ENCODE assay signal across 8 mouse cellular contexts in genomic region chr12:72407721-72408110, GRCm38 (mm10). TPM values are rescaled to one million over a fixed set of nuclear protein-coding genes. Genes with fewer than 3 reads are reported as not detected.
DNase-seq lines count a peak whose midpoint lies in the region; ATAC-seq and TF ChIP-seq lines count a peak whose summit lies in the region.

No protein-coding gene starts in this region.

- no peaks in the 10 kb centered on the region for H3K36me3 ChIP-seq in forebrain, postnatal 0 days (ENCODE audit: insufficient read depth)
- H3K36me3 ChIP-seq in liver, postnatal 0 days (replicated peaks; ENCODE audit: insufficient read depth, low read length), result no peaks in the 10 kb centered on the region

- H3K9me3 ChIP-seq in forebrain, postnatal 0 days (ENCODE audit: low read length), result no peaks in the 10 kb centered on the region
- H3K9me3 ChIP-seq in liver, postnatal 0 days (ENCODE audit: low read length), result no peaks in the 10 kb centered on the region

- TF ChIP-seq EP300 in liver, postnatal 0 days (IDR thresholded peaks at IDR 0.05; ENCODE audit: low read depth), result no peak

- H3K4me3 ChIP-seq in brown adipose tissue, adult 24 weeks (ENCODE audit: insufficient read depth, low read depth, low read length), result peak overlapping the region; percentile 45
- H3K4me3 ChIP-seq in forebrain, postnatal 0 days (ENCODE audit: low read depth, low read length), result peak overlapping the region; percentile 89
- H3K4me3 ChIP-seq in liver, postnatal 0 days (ENCODE audit: low read depth, low read length), result peak overlapping the region; percentile 47

- peak overlapping the region; percentile 75 for H3K4me2 ChIP-seq in forebrain, postnatal 0 days (ENCODE audit: low read depth)
- peak overlapping the region; percentile 72 for H3K4me2 ChIP-seq in liver, postnatal 0 days (ENCODE audit: low read depth, low read length)

- peak overlapping the region; percentile 87 for H3K9ac ChIP-seq in forebrain, postnatal 0 days
- H3K9ac ChIP-seq in liver, postnatal 0 days (replicated peaks), result no peak overlapping the region

- H3K4me1 ChIP-seq in brown adipose tissue, adult 24 weeks (ENCODE audit: control insufficient read depth, insufficient read depth, insufficient read length, low read length), result peaks cover 6% of the 10 kb centered on the region; the same call in 1 of the 2 replicates
- H3K4me1 ChIP-seq in forebrain, postnatal 0 days (ENCODE audit: insufficient read depth), result peaks cover 5% of the 10 kb centered on the region; the same call in 1 of the 2 replicates
- H3K4me1 ChIP-seq in liver, postnatal 0 days (ENCODE audit: insufficient read depth), result peaks cover 3% of the 10 kb centered on the region; the same call in 1 of the 2 replicates

- no peak overlapping the region for H3K27ac ChIP-seq in brown adipose tissue, adult 24 weeks (replicated peaks; ENCODE audit: low read depth, low read length)
- peak overlapping the region; percentile 91 for H3K27ac ChIP-seq in forebrain, postnatal 0 days (ENCODE audit: low read depth, low read length)
- H3K27ac ChIP-seq in liver, postnatal 0 days (ENCODE audit: low read depth), result no peak overlapping the region

- DNase-seq in kidney, postnatal 4 days, result peak; percentile 6 to 9
- DNase-seq in kidney, adult 11 months, result no peak
- no peak for DNase-seq in forebrain, postnatal 0 days
- DNase-seq in liver, postnatal 0 days, result no peak
- DNase-seq in gastrocnemius, postnatal 4 days (ENCODE audit: low spot score in 2 of 2), result no peak
- no peak for DNase-seq in testis, postnatal 14 days (ENCODE audit: low spot score)

- TF ChIP-seq CTCF in forebrain, postnatal 0 days (IDR thresholded peaks at IDR 0.05; ENCODE audit: low read depth), result no peak
- TF ChIP-seq CTCF in liver, postnatal 0 days (IDR thresholded peaks at IDR 0.05; ENCODE audit: low read depth), result no peak

- no peaks in the 10 kb centered on the region for H3K27me3 ChIP-seq in forebrain, postnatal 0 days (ENCODE audit: insufficient read depth, low read length)
- H3K27me3 ChIP-seq in liver, postnatal 0 days (ENCODE audit: insufficient read depth, low read length), result peaks cover 30% of the 10 kb centered on the region

- ATAC-seq in forebrain, postnatal 0 days, result peak; percentile 50; the same call in 1 of the 2 replicates
- no peak for ATAC-seq in liver, postnatal 0 days
- no peak for ATAC-seq in CD4-positive, CD25-positive, alpha-beta regulatory T cell, adult 4 months

- WGBS in forebrain, postnatal 0 days, result under 1% methylated on average over 17 of the region's 17 CpGs
- 1% methylated on average over 17 of the region's 17 CpGs for WGBS in liver, postnatal 0 days (ENCODE audit: insufficient replicate concordance)

RNA-seq across cellular contexts. Expression of gene Rtn1, which starts 1.1 kb away (rescaled TPM):
- 0.79 and 1.5 TPM in 2 replicates for polyA plus RNA-seq in brown adipose tissue, adult 24 weeks (2012; ENCODE audit: insufficient read depth, insufficient read length, missing spikeins)
- total RNA-seq in forebrain, postnatal 0 days (2014; rRNA removed), result 1,286 and 1,411 TPM in 2 replicates
- 2,997 and 3,605 TPM in 2 replicates for polyA plus RNA-seq in forebrain, postnatal 0 days (2015; fragmentation: Nextera tagmentation; extraction: Ambion mirVana)
- polyA plus RNA-seq in liver, postnatal 0 days (2015; fragmentation: Nextera tagmentation; extraction: Ambion mirVana), result 0.85 and 1.5 TPM in 2 replicates
- total RNA-seq in gastrocnemius, postnatal 4 days (2021), result 1 to 10 TPM; 4.0 to 4.8 TPM
- not detected for polyA plus RNA-seq in CD4-positive, CD25-positive, alpha-beta regulatory T cell, adult 4 months (2017; shearing (Covaris generic))

RNA-seq across cellular contexts. Expression of gene Lrrc9, which starts 34.0 kb away (rescaled TPM):
- 0.75 and 1.5 TPM in 2 replicates for polyA plus RNA-seq in brown adipose tissue, adult 24 weeks (2012; ENCODE audit: insufficient read depth, insufficient read length, missing spikeins)
- total RNA-seq in forebrain, postnatal 0 days (2014; rRNA removed), result 5.8 and 6.9 TPM in 2 replicates
- polyA plus RNA-seq in forebrain, postnatal 0 days (2015; fragmentation: Nextera tagmentation; extraction: Ambion mirVana), result 2.4 and 2.5 TPM in 2 replicates
- polyA plus RNA-seq in liver, postnatal 0 days (2015; fragmentation: Nextera tagmentation; extraction: Ambion mirVana), result 0.11 and 0.12 TPM in 2 replicates
- under 1 TPM; 0.15 to 0.34 TPM for total RNA-seq in gastrocnemius, postnatal 4 days (2021)
- polyA plus RNA-seq in CD4-positive, CD25-positive, alpha-beta regulatory T cell, adult 4 months (2017; shearing (Covaris generic)), result under 1 TPM in 1 of 2 experiments, not detected in 1; 0.39 TPM

Comparison
In these comparisons a context has a peak if more than half of its experiments do, and no peak if none do; other contexts are left out.
1. DNase-seq: peak in kidney, postnatal 4 days (2 of 2); none in kidney, adult 11 months (single experiment), forebrain, postnatal 0 days (single experiment), liver, postnatal 0 days (single experiment), gastrocnemius, postnatal 4 days (0 of 2) and testis, postnatal 14 days (single experiment).
2. RNA of gene Rtn1, which starts 1.1 kb away (polyA plus RNA-seq): 2,997 to 3,605 TPM in forebrain, postnatal 0 days; 0.79 to 1.5 TPM in brown adipose tissue, adult 24 weeks, 0.85 to 1.5 TPM in liver, postnatal 0 days and not detected in CD4-positive, CD25-positive, alpha-beta regulatory T cell, adult 4 months; every median in the first group is over 1,000 times any median in the second.
3. Peak in every context shown above with its lines, with median percentiles within 50 percentile points of each other: H3K4me3 ChIP-seq.